Mouse (Mus musculus) liver, embryonic 11.5 days (tissue): ENCODE results near the gene Nup210l. TPM values are rescaled to one million over a fixed set of nuclear protein-coding genes. Genes with fewer than 3 reads are reported as not detected.
"Not testable (repeated sequence)": the region's sequence is repeated elsewhere in the genome, so short reads cannot be mapped to it uniquely, and the experiment has no call there.

Experiments
- ATAC-seq: fragments of 200-750 bp; cut with Nextera tagmentation; replicated peaks from 2 replicates; pipeline ENCODE4 v1.8.0; 2017; ENCODE audit warnings: moderate number of reproducible peaks, mild to moderate bottlenecking, moderate TSS enrichment, moderate library complexity; ENCODE audit not compliant: low FRiP score
- DNase-seq: peaks from one replicate; pipeline ENCODE4 v3.0.0-alpha.2; 2017; ENCODE audit warnings: low spot score
- H3K27ac ChIP-seq: fragments of 300-500 bp; sonication (generic); 2 replicates; pipeline ENCODE4 v1.5.1; 2014; ENCODE audit warnings: mild to moderate bottlenecking, low read depth, low read length, control low read depth
- H3K27me3 ChIP-seq: fragments of 300-500 bp; sonication (generic); replicated peaks from 2 replicates; pipeline ENCODE4 v1.6.1; 2014; ENCODE audit warnings: low read length, mixed read lengths; ENCODE audit not compliant: control insufficient read depth, insufficient read depth
- H3K36me3 ChIP-seq: fragments of 300-500 bp; sonication (generic); 2 replicates; pipeline ENCODE4 v1.6.1; 2014; ENCODE audit warnings: mild to moderate bottlenecking, low read length, moderate library complexity, mixed read lengths; ENCODE audit not compliant: control insufficient read depth, insufficient read depth
- H3K4me1 ChIP-seq: fragments of 300-500 bp; sonication (generic); replicated peaks from 2 replicates; pipeline ENCODE4 v1.6.1; 2014; ENCODE audit warnings: low read length, mixed read lengths; ENCODE audit not compliant: control insufficient read depth, insufficient read depth
- H3K4me2 ChIP-seq: fragments of 300-500 bp; sonication (generic); 2 replicates; pipeline ENCODE4 v1.6.1; 2014; ENCODE audit warnings: mild to moderate bottlenecking, control low read depth, moderate library complexity
- H3K4me3 ChIP-seq: fragments of 300-500 bp; sonication (generic); 2 replicates; pipeline ENCODE4 v1.5.1; 2014; ENCODE audit warnings: low read depth, low read length, control low read depth
- H3K9ac ChIP-seq: fragments of 300-500 bp; sonication (generic); 2 replicates; pipeline ENCODE4 v1.6.1; 2014; ENCODE audit warnings: low read depth, low read length, control low read depth
- H3K9me3 ChIP-seq: fragments of 300-500 bp; sonication (generic); 2 replicates; pipeline ENCODE4 v1.6.1; 2016; ENCODE audit warnings: low read length, inconsistent platforms, mixed read lengths; ENCODE audit not compliant: control insufficient read depth
- WGBS: fragments of 180-500 bp; shearing (Covaris S2); extraction: QIAGEN DNeasy Blood & Tissue Kit; methylation state at CpG from one replicate; pipeline ENCODE4 v1.1.7; 2014; 5-methylcytosine and 5-hydroxymethylcytosine counted together
- polyA plus RNA-seq: library from polyadenylated mRNA; unstranded; fragments of >200 nt; fragmentation: Nextera tagmentation; extraction: Ambion mirVana; gene quantifications from 2 replicates; pipeline ENCODE4 v1.2.1, GENCODE M21; 2014

Gene Nup210l
- polyA plus RNA-seq, 1 experiment from 2014 or later, result 0.49 TPM

- Histone ChIP-seq H3K4me1 (peaks cover 10% of the 10 kb centered on the region), H3K4me3 (peak within 1 kb of the TSS; percentile 81), H3K27ac (peak within 1 kb of the TSS; percentile 84), H3K9me3 (no peaks in the 10 kb centered on the region), H3K4me2 (peak within 1 kb of the TSS; percentile 97), H3K27me3 (no peaks in the 10 kb centered on the region), H3K9ac (peak within 1 kb of the TSS; percentile 88), H3K36me3 (peaks cover 12% of the 10 kb centered on the region)
- DNase-seq (peak; percentile 88), ATAC-seq (peak; percentile 94)
- under 1% methylated on average over 44 of the region's 44 CpGs for WGBS
Measured at GRCm38 (mm10) chr3:90247960-90248745, 144.2 kb downstream of the Nup210l start, which contains the start of gene Slc39a1. Slc39a1 (plus strand) TSS chr3:90248172.

- H3K4me3 ChIP-seq, result peak overlapping the region; percentile 81
- peak overlapping the region; percentile 97 for H3K4me2 ChIP-seq
- H3K27ac ChIP-seq, result peak overlapping the region; percentile 84
- no peaks in the 10 kb centered on the region for H3K9me3 ChIP-seq
- no peaks in the 10 kb centered on the region for H3K27me3 ChIP-seq
- DNase-seq (no peak), ATAC-seq (no peak; the same call in 1 of the 2 replicates)
- peaks cover 12% of the 10 kb centered on the region for H3K36me3 ChIP-seq
- H3K4me1 ChIP-seq, result peaks cover 10% of the 10 kb centered on the region
- WGBS, result 5% methylated on average over 10 of the region's 10 CpGs
- H3K9ac ChIP-seq, result peak overlapping the region; percentile 88
Measured at GRCm38 (mm10) chr3:90248746-90249100, 144.8 kb downstream of the Nup210l start.

- ATAC-seq, result no peak
- no peak for DNase-seq
- 91% methylated on average over 6 of the region's 6 CpGs for WGBS
- peaks cover 12% of the 10 kb centered on the region for H3K36me3 ChIP-seq
- H3K4me2 ChIP-seq, result no peak overlapping the region
- peaks cover 19% of the 10 kb centered on the region for H3K4me1 ChIP-seq
- H3K4me3 ChIP-seq, result no peak overlapping the region
- no peak overlapping the region for H3K9ac ChIP-seq
- H3K27me3 ChIP-seq, result no peaks in the 10 kb centered on the region
- no peaks in the 10 kb centered on the region for H3K9me3 ChIP-seq
- no peak overlapping the region for H3K27ac ChIP-seq
Measured at GRCm38 (mm10) chr3:90250791-90251190, 146.9 kb downstream of the Nup210l start.

- H3K36me3 ChIP-seq, result peaks cover 12% of the 10 kb centered on the region
- H3K27me3 ChIP-seq, H3K4me2 ChIP-seq, H3K9me3 ChIP-seq, ATAC-seq, H3K27ac ChIP-seq, DNase-seq, H3K9ac ChIP-seq, H3K4me3 ChIP-seq: not testable (repeated sequence)
- WGBS, result 90% methylated on average over 8 of the region's 12 CpGs
- H3K4me1 ChIP-seq, result peaks cover 21% of the 10 kb centered on the region
Measured at GRCm38 (mm10) chr3:90251731-90252226, 147.8 kb downstream of the Nup210l start.

- H3K4me2 ChIP-seq, H3K4me3 ChIP-seq, ATAC-seq, DNase-seq, H3K27me3 ChIP-seq, H3K9me3 ChIP-seq, H3K27ac ChIP-seq, H3K9ac ChIP-seq: not testable (repeated sequence)
- 90% methylated on average over 2 of the region's 2 CpGs for WGBS
- H3K4me1 ChIP-seq, result peaks cover 21% of the 10 kb centered on the region
- H3K36me3 ChIP-seq, result peaks cover 12% of the 10 kb centered on the region
Measured at GRCm38 (mm10) chr3:90252659-90253058, 148.7 kb downstream of the Nup210l start.

GRCm38 (mm10) chr3:90253174-90253573 lies 149.2 kb downstream of the Nup210l start:
- peaks cover 12% of the 10 kb centered on the region for H3K36me3 ChIP-seq
- DNase-seq, H3K27ac ChIP-seq, H3K4me3 ChIP-seq, H3K9ac ChIP-seq, H3K4me2 ChIP-seq, H3K9me3 ChIP-seq, H3K27me3 ChIP-seq, ATAC-seq: not testable (repeated sequence)
- WGBS, result 71% methylated on average over 1 of the region's 1 CpGs
- H3K4me1 ChIP-seq, result peaks cover 21% of the 10 kb centered on the region

- peaks cover 19% of the 10 kb centered on the region for H3K4me1 ChIP-seq
- peak within 1 kb of the TSS; percentile 74 for H3K27ac ChIP-seq
- H3K27me3 ChIP-seq, result no peaks in the 10 kb centered on the region
- 2% methylated on average over 40 of the region's 40 CpGs for WGBS
- peaks cover 12% of the 10 kb centered on the region for H3K36me3 ChIP-seq
- no peaks in the 10 kb centered on the region for H3K9me3 ChIP-seq
- peak within 1 kb of the TSS; percentile 77 for H3K4me2 ChIP-seq
- peak within 1 kb of the TSS; percentile 90 for H3K9ac ChIP-seq
- ATAC-seq (peak; percentile 99), DNase-seq (peak; percentile 89)
- H3K4me3 ChIP-seq, result peak within 1 kb of the TSS; percentile 96
Measured at GRCm38 (mm10) chr3:90253653-90254418, 149.9 kb downstream of the Nup210l start, which contains the start of gene Crtc2. Crtc2 (plus strand) TSS chr3:90254163.

- Histone ChIP-seq H3K27ac (peak overlapping the region; percentile 74), H3K27me3 (no peaks in the 10 kb centered on the region), H3K9me3 (no peaks in the 10 kb centered on the region), H3K4me2 (peak overlapping the region; percentile 77), H3K4me3 (peak overlapping the region; percentile 96), H3K9ac (peak overlapping the region; percentile 90), H3K36me3 (peaks cover 14% of the 10 kb centered on the region), H3K4me1 (peaks cover 13% of the 10 kb centered on the region)
- DNase-seq (peak; percentile 58), ATAC-seq (peak; percentile 73)
- WGBS, result under 1% methylated on average over 41 of the region's 41 CpGs
Measured at GRCm38 (mm10) chr3:90254419-90255193, 150.7 kb downstream of the Nup210l start.
